Mouse (Mus musculus) liver, embryonic 14.5 days (tissue): Measurements from ENCODE around the gene Heyl. TPM values are rescaled to one million over a fixed set of nuclear protein-coding genes. Genes with fewer than 3 reads are reported as not detected.
A peak's percentile ranks its signal among the peaks of the same experiment; 100 is the strongest.

ENCODE experiments used
- ATAC-seq: fragments of 200-750 bp; cut with Nextera tagmentation; 2 replicates; pipeline ENCODE4 v1.8.0; 2017; ENCODE audit warnings: moderate number of reproducible peaks, mild to moderate bottlenecking, moderate library complexity; ENCODE audit not compliant: insufficient read depth
- DNase-seq, 3 experiments: peaks; one replicate each; pipeline ENCODE4 v3.0.0-alpha.2; 2012 to 2013; ENCODE audit warnings: low read depth in 3 of 3, low spot score in 3 of 3
- H3K27ac ChIP-seq: fragments of 300-500 bp; sonication (generic); 2 replicates; pipeline ENCODE4 v1.5.1; 2014; ENCODE audit warnings: moderate library complexity, mild to moderate bottlenecking, control low read depth, inconsistent platforms
- H3K27me3 ChIP-seq: fragments of 300-500 bp; sonication (generic); 2 replicates; pipeline ENCODE4 v1.6.1; 2014; ENCODE audit warnings: mild to moderate bottlenecking, low read length, moderate library complexity; ENCODE audit not compliant: control insufficient read depth, insufficient read depth
- H3K36me3 ChIP-seq: fragments of 300-500 bp; sonication (generic); replicated peaks from 2 replicates; pipeline ENCODE4 v1.6.1; 2014; ENCODE audit warnings: low read depth; ENCODE audit not compliant: control insufficient read depth, insufficient read depth
- H3K4me1 ChIP-seq, 2 experiments: fragments of 200-500 bp in 1 of 2; fragments of 300-500 bp in 1 of 2; sonication (generic) in 1 of 2; replicated peaks; 2 replicates each; pipeline ENCODE4 v1.6.1; 2012 to 2014; ENCODE audit warnings: antibody characterized with exemption in 1 of 2, inconsistent platforms in 1 of 2, low read length in 1 of 2; ENCODE audit not compliant: control insufficient read depth in 2 of 2, insufficient read depth in 2 of 2
- H3K4me2 ChIP-seq: fragments of 300-500 bp; sonication (generic); 2 replicates; pipeline ENCODE4 v1.6.1; 2014; ENCODE audit warnings: low read depth, mild to moderate bottlenecking, control low read depth, moderate library complexity
- H3K4me3 ChIP-seq, 2 experiments: fragments of 200-500 bp in 1 of 2; fragments of 300-500 bp in 1 of 2; sonication (generic) in 1 of 2; 2 replicates each; pipeline ENCODE4 v1.5.1; 2012 to 2014; ENCODE audit warnings: low read depth in 2 of 2, low read length in 2 of 2, mild to moderate bottlenecking in 2 of 2, control low read depth in 1 of 2, inconsistent platforms in 1 of 2, moderate library complexity in 1 of 2; ENCODE audit not compliant: insufficient read depth in 1 of 2
- H3K9ac ChIP-seq: fragments of 300-500 bp; sonication (generic); replicated peaks from 2 replicates; pipeline ENCODE4 v1.6.1; 2014; ENCODE audit warnings: mild to moderate bottlenecking, control low read depth, moderate library complexity
- H3K9me3 ChIP-seq: fragments of 300-500 bp; sonication (generic); 2 replicates; pipeline ENCODE4 v1.6.1; 2016; ENCODE audit warnings: low read length, mixed read lengths; ENCODE audit not compliant: control insufficient read depth
- CTCF ChIP-seq: IDR thresholded peaks from 2 replicates; pipeline ENCODE4 v1.5.1; 2016; ENCODE audit warnings: antibody characterized with exemption, low read depth, control low read depth
- EP300 ChIP-seq: IDR thresholded peaks from 2 replicates; pipeline ENCODE4 v1.6.1; 2016; ENCODE audit warnings: antibody characterized with exemption, low read depth
- WGBS: fragments of 180-500 bp; shearing (Covaris S2); extraction: QIAGEN DNeasy Blood & Tissue Kit; methylation state at CpG from one replicate; pipeline ENCODE4 v1.1.7; 2014; ENCODE audit not compliant: insufficient replicate concordance; 5-methylcytosine and 5-hydroxymethylcytosine counted together
- polyA plus RNA-seq, 2 experiments: library from polyadenylated mRNA; depleted of rRNA in 1 of 2; stranded (reverse) in 1 of 2; unstranded in 1 of 2; fragments of >200 nt; fragmentation: Nextera tagmentation in 1 of 2; extraction: Ambion mirVana in 1 of 2; gene quantifications; 2 replicates each; pipeline versions ENCODE4 v1.2.1 to v1.2.3; 2012 to 2014

Heyl gene
- polyA plus RNA-seq, 2 experiments: 0.42 to 0.46 TPM

DNA sequence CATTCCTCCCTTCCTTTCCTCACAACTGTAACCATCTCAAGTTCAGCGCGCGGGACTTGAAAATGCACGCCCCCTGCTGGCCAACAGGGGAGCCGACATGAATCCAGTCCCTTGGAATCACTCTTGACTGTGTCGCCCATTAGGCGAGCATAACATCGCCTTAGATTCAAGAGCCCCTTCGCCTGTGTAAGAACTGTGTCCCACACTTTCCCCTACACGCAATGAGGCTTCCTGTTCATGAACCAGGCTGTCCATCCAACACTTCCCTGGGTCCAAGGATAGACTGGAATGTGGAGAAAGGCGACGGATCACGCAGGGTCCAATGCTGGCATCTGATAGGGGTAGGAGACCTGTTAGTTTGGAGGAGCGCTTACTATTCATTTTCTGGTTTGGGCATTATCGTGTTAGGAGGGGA, 32.6 kb upstream of the Heyl start:
- no peak overlapping the region for H3K27ac ChIP-seq
- no peak for ATAC-seq
- H3K9me3 ChIP-seq: no peaks in the 10 kb centered on the region
- peaks cover 24% of the 10 kb centered on the region for H3K27me3 ChIP-seq
- TF ChIP-seq CTCF (peak; percentile 91), EP300 (no peak)
- H3K4me2 ChIP-seq: peak overlapping the region; percentile 21; the same call in 1 of the 2 replicates
- no peaks in the 10 kb centered on the region for H3K36me3 ChIP-seq
- H3K4me3 ChIP-seq: no peak overlapping the region
- WGBS: 3% methylated on average over 15 of the region's 15 CpGs
- H3K4me1 ChIP-seq: no peaks in the 10 kb centered on the region
- no peak overlapping the region for H3K9ac ChIP-seq
- peak in 1 of 3 experiments; percentile 11 for DNase-seq

DNA sequence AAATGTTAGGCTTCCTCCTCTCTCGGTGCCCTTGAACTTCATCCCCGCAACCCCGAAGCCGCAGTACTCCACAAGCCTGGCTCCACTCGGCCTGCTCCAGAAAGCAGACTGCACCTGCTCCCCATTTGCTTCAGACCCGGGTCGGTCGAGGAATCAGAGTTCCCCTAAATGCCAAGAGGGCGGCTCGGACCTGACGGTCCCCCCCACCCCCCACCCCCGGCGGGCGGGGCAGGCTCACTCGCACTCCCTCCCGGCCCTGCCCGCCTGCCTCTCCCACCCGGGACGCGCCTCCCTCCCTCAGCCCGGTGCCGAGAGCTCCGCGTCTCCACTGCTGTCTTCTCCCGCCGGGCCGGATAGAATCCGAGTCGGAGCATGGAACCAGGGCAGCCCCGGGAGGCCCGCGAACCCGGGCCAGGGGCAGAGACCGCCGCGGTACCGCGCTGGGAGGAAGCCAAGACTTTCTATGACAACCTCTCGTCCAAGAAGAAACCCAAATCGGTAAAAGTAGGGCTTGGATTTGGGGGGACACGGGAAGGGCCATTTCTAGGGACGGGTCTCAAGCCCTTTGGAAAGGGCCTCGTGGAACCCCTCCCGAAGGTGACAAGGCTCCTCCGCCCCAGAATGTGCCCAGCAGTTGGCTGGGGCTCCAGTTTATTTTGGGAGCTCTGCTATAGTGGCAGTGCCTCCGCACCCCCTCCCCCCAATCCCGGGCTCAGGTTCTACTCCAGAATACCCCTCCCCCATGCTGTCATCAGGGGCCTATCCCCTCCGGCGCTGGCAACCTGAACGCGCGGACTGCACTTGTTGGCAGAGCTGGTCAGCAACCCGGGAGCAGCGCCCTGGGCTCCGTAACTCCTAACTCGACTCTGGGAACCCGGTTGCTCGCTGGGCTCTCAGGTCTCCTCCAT, 31.9 kb upstream of the Heyl start, which contains the start of gene Nt5c1a:
Gene Nt5c1a (plus strand): TSS at position 319 of the 908 bp plus-strand sequence.
- no peak for ATAC-seq

GRCm38 (mm10) chr4:123202094-123202420, 31.3 kb upstream of the Heyl start:
- Histone ChIP-seq H3K4me3 (no peak overlapping the region), H3K27me3 (peaks cover 24% of the 10 kb centered on the region), H3K27ac (no peak overlapping the region), H3K9me3 (no peaks in the 10 kb centered on the region), H3K4me1 (no peaks in the 10 kb centered on the region), H3K36me3 (no peaks in the 10 kb centered on the region), H3K9ac (no peak overlapping the region), H3K4me2 (no peak overlapping the region)
- TF ChIP-seq CTCF (no peak), EP300 (no peak)
- no peak for ATAC-seq
- 15% methylated on average over 8 of the region's 8 CpGs for WGBS
- no peak for DNase-seq

More for the DNA sequence above, 31.9 kb upstream of the Heyl start, which contains the start of gene Nt5c1a:
- Histone ChIP-seq H3K4me2 (peak within 1 kb of the TSS; percentile 21), H3K27me3 (peaks cover 24% of the 10 kb centered on the region), H3K27ac (no peak within 1 kb of the TSS), H3K9ac (no peak within 1 kb of the TSS), H3K4me1 (no peaks in the 10 kb centered on the region), H3K4me3 (0 out of 4 replicates have a peak within 1 kb of the TSS, but pooled peaks of 1 of the 2 experiments have one; percentile 17), H3K9me3 (no peaks in the 10 kb centered on the region), H3K36me3 (no peaks in the 10 kb centered on the region)
- TF ChIP-seq CTCF: no peak
- no peak for TF ChIP-seq EP300
- DNase-seq: no peak
- WGBS: 3% methylated on average over 58 of the region's 58 CpGs

GRCm38 (mm10) chr4:123207337-123207736, 26.0 kb upstream of the Heyl start:
- H3K4me2 ChIP-seq: no peak overlapping the region
- TF ChIP-seq CTCF (no peak), EP300 (no peak)
- no peaks in the 10 kb centered on the region for H3K4me1 ChIP-seq
- no peak overlapping the region for H3K9ac ChIP-seq
- peaks cover 7% of the 10 kb centered on the region for H3K27me3 ChIP-seq
- ATAC-seq: no peak
- no peaks in the 10 kb centered on the region for H3K36me3 ChIP-seq
- DNase-seq: no peak
- no peak overlapping the region for H3K27ac ChIP-seq
- H3K4me3 ChIP-seq: no peak overlapping the region
- whole genome bisulfite sequencing: 31% methylated on average over 5 of the region's 5 CpGs
- no peaks in the 10 kb centered on the region for H3K9me3 ChIP-seq

GRCm38 (mm10) chr4:123210996-123211395, 22.4 kb upstream of the Heyl start:
- Histone ChIP-seq H3K27ac (no peak overlapping the region), H3K36me3 (no peaks in the 10 kb centered on the region), H3K4me3 (no peak overlapping the region), H3K9ac (no peak overlapping the region), H3K4me2 (no peak overlapping the region), H3K4me1 (no peaks in the 10 kb centered on the region), H3K27me3 (no peaks in the 10 kb centered on the region), H3K9me3 (no peaks in the 10 kb centered on the region)
- DNase-seq: no peak
- WGBS: 49% methylated on average over 8 of the region's 8 CpGs
- no peak for TF ChIP-seq EP300
- no peak for TF ChIP-seq CTCF
- ATAC-seq: no peak
